Mouse (Mus musculus): ENCODE data around the gene Casz1.

GRCm38 (mm10) chr4:148928876-148929275 lies 124.6 kb downstream of the Casz1 start:
- TF ChIP-seq CTCF (conservative IDR thresholded peaks at IDR 0.05; ENCODE audit: low read length), result no peak
- no peak for TF ChIP-seq POU5F1 (IDR thresholded peaks at IDR 0.05; ENCODE audit: borderline replicate concordance, low read length)
- TF ChIP-seq NANOG (IDR thresholded peaks at IDR 0.05; ENCODE audit: borderline replicate concordance, low read length), result no peak

Data from E14TG2a.4 (cell line).